Mouse (Mus musculus) liver, embryonic 14.5 days (tissue): ENCODE results near the gene Slc1a1. TPM values are rescaled to one million over a fixed set of nuclear protein-coding genes. Genes with fewer than 3 reads are reported as not detected.
A peak's percentile ranks its signal among the peaks of the same experiment; 100 is the strongest.

Source experiments
- ATAC-seq: fragments of 200-750 bp; cut with Nextera tagmentation; 2 replicates; pipeline ENCODE4 v1.8.0; 2017; ENCODE audit warnings: moderate number of reproducible peaks, mild to moderate bottlenecking, moderate library complexity; ENCODE audit not compliant: insufficient read depth
- DNase-seq, 3 experiments: peaks; one replicate each; pipeline ENCODE4 v3.0.0-alpha.2; 2012 to 2013; ENCODE audit warnings: low read depth in 3 of 3, low spot score in 3 of 3
- H3K27ac ChIP-seq: fragments of 300-500 bp; sonication (generic); 2 replicates; pipeline ENCODE4 v1.5.1; 2014; ENCODE audit warnings: moderate library complexity, mild to moderate bottlenecking, control low read depth, inconsistent platforms
- H3K27me3 ChIP-seq: fragments of 300-500 bp; sonication (generic); 2 replicates; pipeline ENCODE4 v1.6.1; 2014; ENCODE audit warnings: mild to moderate bottlenecking, low read length, moderate library complexity; ENCODE audit not compliant: control insufficient read depth, insufficient read depth
- H3K36me3 ChIP-seq: fragments of 300-500 bp; sonication (generic); replicated peaks from 2 replicates; pipeline ENCODE4 v1.6.1; 2014; ENCODE audit warnings: low read depth; ENCODE audit not compliant: control insufficient read depth, insufficient read depth
- H3K4me1 ChIP-seq, 2 experiments: fragments of 200-500 bp in 1 of 2; fragments of 300-500 bp in 1 of 2; sonication (generic) in 1 of 2; replicated peaks; 2 replicates each; pipeline ENCODE4 v1.6.1; 2012 to 2014; ENCODE audit warnings: antibody characterized with exemption in 1 of 2, inconsistent platforms in 1 of 2, low read length in 1 of 2; ENCODE audit not compliant: control insufficient read depth in 2 of 2, insufficient read depth in 2 of 2
- H3K4me2 ChIP-seq: fragments of 300-500 bp; sonication (generic); 2 replicates; pipeline ENCODE4 v1.6.1; 2014; ENCODE audit warnings: low read depth, mild to moderate bottlenecking, control low read depth, moderate library complexity
- H3K4me3 ChIP-seq, 2 experiments: fragments of 200-500 bp in 1 of 2; fragments of 300-500 bp in 1 of 2; sonication (generic) in 1 of 2; 2 replicates each; pipeline ENCODE4 v1.5.1; 2012 to 2014; ENCODE audit warnings: low read depth in 2 of 2, low read length in 2 of 2, mild to moderate bottlenecking in 2 of 2, control low read depth in 1 of 2, inconsistent platforms in 1 of 2, moderate library complexity in 1 of 2; ENCODE audit not compliant: insufficient read depth in 1 of 2
- H3K9ac ChIP-seq: fragments of 300-500 bp; sonication (generic); replicated peaks from 2 replicates; pipeline ENCODE4 v1.6.1; 2014; ENCODE audit warnings: mild to moderate bottlenecking, control low read depth, moderate library complexity
- H3K9me3 ChIP-seq: fragments of 300-500 bp; sonication (generic); 2 replicates; pipeline ENCODE4 v1.6.1; 2016; ENCODE audit warnings: low read length, mixed read lengths; ENCODE audit not compliant: control insufficient read depth
- CTCF ChIP-seq: IDR thresholded peaks from 2 replicates; pipeline ENCODE4 v1.5.1; 2016; ENCODE audit warnings: antibody characterized with exemption, low read depth, control low read depth
- EP300 ChIP-seq: IDR thresholded peaks from 2 replicates; pipeline ENCODE4 v1.6.1; 2016; ENCODE audit warnings: antibody characterized with exemption, low read depth
- WGBS: fragments of 180-500 bp; shearing (Covaris S2); extraction: QIAGEN DNeasy Blood & Tissue Kit; methylation state at CpG from one replicate; pipeline ENCODE4 v1.1.7; 2014; ENCODE audit not compliant: insufficient replicate concordance; 5-methylcytosine and 5-hydroxymethylcytosine counted together
- polyA plus RNA-seq, 2 experiments: library from polyadenylated mRNA; depleted of rRNA in 1 of 2; stranded (reverse) in 1 of 2; unstranded in 1 of 2; fragments of >200 nt; fragmentation: Nextera tagmentation in 1 of 2; extraction: Ambion mirVana in 1 of 2; gene quantifications; 2 replicates each; pipeline versions ENCODE4 v1.2.1 to v1.2.3; 2012 to 2014

Gene Slc1a1
- polyA plus RNA-seq, 2 experiments: not detected

DNA sequence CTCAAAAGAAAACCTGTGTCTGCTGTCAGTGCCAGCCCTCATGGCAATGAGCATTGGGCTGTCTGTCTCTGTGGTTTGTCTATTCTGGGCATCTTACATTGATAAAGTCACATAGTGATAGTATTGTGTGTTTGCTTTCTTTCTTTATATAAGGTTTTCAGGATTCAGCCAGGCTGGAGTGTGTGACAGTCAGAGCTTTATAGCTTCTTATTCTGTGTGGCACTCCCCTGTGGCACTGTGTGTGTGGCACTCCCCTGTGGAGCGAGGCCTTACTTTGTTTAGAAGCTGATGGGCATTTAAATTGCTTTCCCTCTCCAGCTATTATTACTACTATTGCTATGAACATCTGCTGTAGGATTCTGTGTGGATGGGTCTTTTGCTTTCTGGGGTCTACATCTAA, 30.7 kb downstream of the Slc1a1 start:
- no peak overlapping the region for H3K4me3 ChIP-seq
- 74% methylated on average over 1 of the region's 1 CpGs for WGBS
- no peaks in the 10 kb centered on the region for H3K27me3 ChIP-seq
- H3K4me1 ChIP-seq: no peaks in the 10 kb centered on the region
- TF ChIP-seq CTCF (no peak), EP300 (no peak)
- H3K9ac ChIP-seq: no peak overlapping the region
- no peaks in the 10 kb centered on the region for H3K9me3 ChIP-seq
- H3K4me2 ChIP-seq: no peak overlapping the region
- H3K27ac ChIP-seq: no peak overlapping the region
- H3K36me3 ChIP-seq: no peaks in the 10 kb centered on the region
- ATAC-seq (no peak), DNase-seq (no peak)

DNA sequence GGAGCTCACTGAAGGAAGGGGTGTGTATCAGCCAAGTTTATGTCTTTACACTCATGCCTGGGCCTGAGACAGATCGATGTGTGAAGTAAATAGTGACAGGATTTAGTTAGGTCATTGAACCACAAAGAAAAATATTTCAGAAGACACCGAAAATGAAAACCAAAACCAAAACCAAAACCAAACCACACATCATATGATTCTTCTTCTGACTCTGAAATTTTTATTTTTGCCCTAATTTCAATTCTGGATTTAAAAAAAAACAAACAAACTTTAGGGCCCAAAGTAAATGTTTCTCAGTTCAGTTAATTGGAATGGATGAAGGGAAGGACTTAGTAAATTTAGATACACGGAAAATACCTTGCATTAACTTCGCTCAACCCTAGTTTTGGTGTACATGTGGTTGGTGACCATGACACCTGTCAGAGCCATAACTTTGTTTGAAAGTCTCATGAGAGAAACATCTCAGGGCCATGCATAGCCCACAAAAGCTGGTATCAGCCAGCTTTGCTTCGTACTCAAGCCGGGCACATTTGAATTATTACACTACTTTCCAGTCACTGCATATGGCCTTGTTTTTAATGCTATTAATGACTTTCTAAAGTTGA, 34.5 kb downstream of the Slc1a1 start:
- ATAC-seq (no peak), DNase-seq (no peak)
- Histone ChIP-seq H3K36me3 (no peaks in the 10 kb centered on the region), H3K27me3 (no peaks in the 10 kb centered on the region), H3K9me3 (no peaks in the 10 kb centered on the region), H3K9ac (no peak overlapping the region), H3K4me3 (no peak overlapping the region), H3K4me1 (no peaks in the 10 kb centered on the region), H3K27ac (no peak overlapping the region), H3K4me2 (no peak overlapping the region)
- TF ChIP-seq EP300 (no peak), CTCF (no peak)
- 67% methylated on average over 6 of the region's 6 CpGs for WGBS

DNA sequence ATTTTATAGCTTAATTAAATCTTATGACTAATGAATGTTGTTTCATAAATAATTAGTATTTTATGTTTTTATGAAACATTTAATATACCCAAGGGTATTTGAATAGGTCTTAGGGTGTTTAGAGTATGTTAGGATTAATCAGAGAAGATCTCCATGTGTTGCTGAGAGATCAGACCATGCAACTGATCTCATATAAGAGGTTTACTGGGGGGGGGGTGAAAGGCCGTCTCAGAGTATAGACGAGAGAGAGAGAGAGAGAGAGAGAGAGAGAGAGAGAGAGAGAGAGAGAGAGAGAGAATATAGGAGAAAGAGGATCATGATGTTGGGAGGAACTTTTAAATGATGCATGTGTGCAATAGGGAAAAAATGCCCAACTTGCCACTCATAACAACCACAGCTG, 35.5 kb downstream of the Slc1a1 start:
- DNase-seq (no peak), ATAC-seq (no peak)
- Histone ChIP-seq H3K36me3 (no peaks in the 10 kb centered on the region), H3K27me3 (no peaks in the 10 kb centered on the region), H3K4me3 (no peak overlapping the region), H3K9me3 (no peaks in the 10 kb centered on the region), H3K4me2 (no peak overlapping the region), H3K9ac (no peak overlapping the region), H3K27ac (no peak overlapping the region), H3K4me1 (no peaks in the 10 kb centered on the region)
- 59% methylated on average over 2 of the region's 2 CpGs for WGBS
- TF ChIP-seq CTCF (no peak), EP300 (no peak)

DNA sequence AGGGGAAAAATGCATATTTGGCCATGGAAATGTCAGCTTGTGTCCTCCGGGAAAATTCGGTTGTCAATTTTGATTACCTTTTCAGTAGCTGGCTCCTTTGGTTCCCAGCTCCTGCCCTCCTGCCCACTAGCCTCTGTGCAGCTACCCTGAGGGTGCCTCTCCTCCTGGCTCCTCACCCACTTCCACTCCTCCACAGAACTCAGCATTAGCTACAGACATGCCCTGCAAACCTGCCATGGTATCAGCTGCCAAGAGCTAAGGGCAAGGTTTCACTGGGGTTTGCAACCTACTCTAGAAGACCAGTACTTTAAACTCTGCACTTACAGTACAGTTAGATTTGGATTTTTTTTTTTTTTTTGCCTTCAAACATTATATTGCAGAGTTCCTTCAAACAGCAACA, 44.6 kb downstream of the Slc1a1 start:
- Histone ChIP-seq H3K9ac (no peak overlapping the region), H3K36me3 (no peaks in the 10 kb centered on the region), H3K9me3 (no peaks in the 10 kb centered on the region), H3K4me1 (no peaks in the 10 kb centered on the region), H3K27ac (no peak overlapping the region), H3K27me3 (no peaks in the 10 kb centered on the region), H3K4me2 (no peak overlapping the region), H3K4me3 (no peak overlapping the region)
- ATAC-seq (no peak), DNase-seq (no peak)
- 59% methylated on average over 2 of the region's 2 CpGs for WGBS
- TF ChIP-seq CTCF: no peak
- TF ChIP-seq EP300: no peak

DNA sequence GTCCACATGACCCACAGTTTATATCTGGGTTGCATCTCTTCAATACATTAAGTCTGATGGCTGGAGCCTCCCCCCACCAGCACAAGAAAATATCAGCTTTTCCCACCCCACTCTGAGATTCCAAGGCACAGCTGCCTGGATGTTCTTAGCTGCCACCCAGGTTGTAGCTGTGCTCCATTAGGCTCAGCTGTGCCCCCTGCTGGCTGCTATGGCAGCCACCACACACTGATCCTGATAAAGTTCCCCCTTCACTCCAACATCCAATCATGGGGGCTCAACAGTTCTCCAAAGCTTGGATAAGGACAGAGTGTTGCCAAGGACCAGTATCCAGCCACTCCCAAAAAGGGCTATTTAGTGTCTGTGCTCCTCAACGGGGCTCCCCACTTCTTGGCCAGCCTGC, 48.3 kb downstream of the Slc1a1 start:
- Histone ChIP-seq H3K4me3 (no peak overlapping the region), H3K27ac (no peak overlapping the region), H3K9ac (no peak overlapping the region), H3K27me3 (no peaks in the 10 kb centered on the region), H3K4me1 (no peaks in the 10 kb centered on the region), H3K9me3 (no peaks in the 10 kb centered on the region), H3K36me3 (no peaks in the 10 kb centered on the region), H3K4me2 (no peak overlapping the region)
- ATAC-seq (no peak), DNase-seq (peak in 1 of 3 experiments; percentile 1)
- TF ChIP-seq CTCF: peak; percentile 78
- TF ChIP-seq EP300: no peak
- 43% methylated on average over 1 of the region's 1 CpGs for WGBS
